Mouse (Mus musculus) embryonic facial prominence, embryonic 11.5 days (tissue): ENCODE measurements at regions not wholly inside any gene's neighbourhood (a gene's known extent, or its start where the extent isn't known, plus 50 kb on each side); places are given as distances from the start of the nearest gene placed in this dataset.

Experiments
- ATAC-seq: fragments of 200-750 bp; cut with Nextera tagmentation; replicated peaks from 2 replicates; pipeline ENCODE4 v1.8.0; 2017; ENCODE audit warnings: low read depth; ENCODE audit not compliant: insufficient number of reproducible peaks, low FRiP score, low TSS enrichment
- DNase-seq: peaks from one replicate; pipeline ENCODE4 v3.0.0-alpha.2; 2015; ENCODE audit warnings: low spot score
- H3K27ac ChIP-seq: fragments of 300-500 bp; sonication (generic); replicated peaks from 2 replicates; pipeline ENCODE4 v1.5.1; 2014; ENCODE audit warnings: mild to moderate bottlenecking, low read depth, low read length, control low read depth
- H3K27me3 ChIP-seq: fragments of 300-500 bp; sonication (generic); 2 replicates; pipeline ENCODE4 v1.6.1; 2014; ENCODE audit warnings: mild to moderate bottlenecking, low read length, moderate library complexity, mixed read lengths; ENCODE audit not compliant: control insufficient read depth, insufficient read depth
- H3K36me3 ChIP-seq: fragments of 300-500 bp; sonication (generic); replicated peaks from 2 replicates; pipeline ENCODE4 v1.6.1; 2014; ENCODE audit warnings: low read depth, mild to moderate bottlenecking, low read length, moderate library complexity, mixed read lengths; ENCODE audit not compliant: control insufficient read depth, insufficient read depth
- H3K4me1 ChIP-seq: fragments of 300-500 bp; sonication (generic); 2 replicates; pipeline ENCODE4 v1.6.1; 2014; ENCODE audit warnings: low read length, mixed read lengths; ENCODE audit not compliant: control insufficient read depth, insufficient read depth
- H3K4me2 ChIP-seq: fragments of 300-500 bp; sonication (generic); 2 replicates; pipeline ENCODE4 v1.6.1; 2014; ENCODE audit warnings: low read depth, mild to moderate bottlenecking, control low read depth, low read length, moderate library complexity
- H3K4me3 ChIP-seq: fragments of 300-500 bp; sonication (generic); 2 replicates; pipeline ENCODE4 v1.5.1; 2014; ENCODE audit warnings: low read depth, low read length, control low read depth
- H3K9ac ChIP-seq: fragments of 300-500 bp; sonication (generic); replicated peaks from 2 replicates; pipeline ENCODE4 v1.6.1; 2014; ENCODE audit warnings: mild to moderate bottlenecking, control low read depth, low read length
- H3K9me3 ChIP-seq: fragments of 300-500 bp; sonication (generic); replicated peaks from 2 replicates; pipeline ENCODE4 v1.6.1; 2016; ENCODE audit warnings: mild to moderate bottlenecking, low read length, inconsistent platforms, mixed read lengths; ENCODE audit not compliant: control insufficient read depth
- WGBS: fragments of 180-500 bp; shearing (Covaris S2); extraction: QIAGEN DNeasy Blood & Tissue Kit; methylation state at CpG from one replicate; pipeline ENCODE4 v1.1.7; 2014; 5-methylcytosine and 5-hydroxymethylcytosine counted together

GRCm38 (mm10) chr15:59196351-59196750, 307.3 kb downstream of the Gm49356 start:
- Histone ChIP-seq H3K4me1 (no peaks in the 10 kb centered on the region), H3K27ac (no peak overlapping the region), H3K4me2 (no peak overlapping the region), H3K9me3 (no peaks in the 10 kb centered on the region), H3K4me3 (no peak overlapping the region), H3K9ac (no peak overlapping the region), H3K27me3 (no peaks in the 10 kb centered on the region), H3K36me3 (no peaks in the 10 kb centered on the region)
- WGBS: 92% methylated on average over 5 of the region's 5 CpGs
- ATAC-seq: no peak
- no peak for DNase-seq

GRCm38 (mm10) chr15:59197455-59198391, 308.6 kb downstream of the Gm49356 start:
- ATAC-seq: peak; percentile 67
- Histone ChIP-seq H3K4me1 (no peaks in the 10 kb centered on the region), H3K9me3 (no peaks in the 10 kb centered on the region), H3K4me2 (no peak overlapping the region), H3K9ac (peak overlapping the region; percentile 44), H3K27me3 (no peaks in the 10 kb centered on the region), H3K36me3 (no peaks in the 10 kb centered on the region), H3K4me3 (no peak overlapping the region), H3K27ac (peak overlapping the region; percentile 62; the same call in 1 of the 2 replicates)
- 12% methylated on average over 7 of the region's 7 CpGs for WGBS
- peak; percentile 64 for DNase-seq

DNA sequence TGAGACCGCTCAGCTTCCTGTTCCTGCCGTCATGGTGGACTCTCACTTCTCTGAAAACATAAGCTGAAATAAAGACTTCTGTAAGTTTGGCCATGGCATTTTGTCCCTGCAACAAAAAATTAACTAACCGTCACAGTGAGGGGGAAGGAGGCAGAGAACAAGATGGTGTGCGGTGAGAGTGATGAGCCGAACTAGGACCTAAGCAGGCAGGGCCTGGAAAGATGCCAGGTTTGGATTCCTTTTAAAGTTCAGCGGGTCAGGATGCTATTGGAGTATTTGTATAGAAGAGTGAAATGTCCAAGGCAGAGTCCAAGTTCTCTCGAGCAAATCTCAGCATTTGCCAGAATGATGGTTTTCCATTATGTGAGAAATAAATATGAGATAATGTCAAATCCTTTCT, 312.3 kb downstream of the Gm49356 start:
- no peak overlapping the region for H3K4me2 ChIP-seq
- no peak overlapping the region for H3K27ac ChIP-seq
- no peak overlapping the region for H3K4me3 ChIP-seq
- H3K36me3 ChIP-seq: no peaks in the 10 kb centered on the region
- DNase-seq (no peak), ATAC-seq (no peak)
- H3K27me3 ChIP-seq: no peaks in the 10 kb centered on the region
- no peaks in the 10 kb centered on the region for H3K9me3 ChIP-seq
- H3K4me1 ChIP-seq: no peaks in the 10 kb centered on the region
- WGBS: 84% methylated on average over 7 of the region's 7 CpGs
- H3K9ac ChIP-seq: no peak overlapping the region

- H3K9me3 ChIP-seq: no peaks in the 10 kb centered on the region
- no peak overlapping the region for H3K4me2 ChIP-seq
- no peak for DNase-seq
- H3K27ac ChIP-seq: no peak overlapping the region
- H3K4me1 ChIP-seq: no peaks in the 10 kb centered on the region
- H3K9ac ChIP-seq: no peak overlapping the region
- H3K27me3 ChIP-seq: no peaks in the 10 kb centered on the region
- no peaks in the 10 kb centered on the region for H3K36me3 ChIP-seq
- H3K4me3 ChIP-seq: no peak overlapping the region
- 84% methylated on average over 19 of the region's 19 CpGs for WGBS
- no peak for ATAC-seq
Observed at GRCm38 (mm10) chr15:59201894-59202670, 313.0 kb downstream of the Gm49356 start.

- ATAC-seq (no peak), DNase-seq (no peak)
- WGBS: 64% methylated on average over 17 of the region's 17 CpGs
- H3K9me3 ChIP-seq: no peaks in the 10 kb centered on the region
- H3K36me3 ChIP-seq: no peaks in the 10 kb centered on the region
- no peak overlapping the region for H3K4me3 ChIP-seq
- no peaks in the 10 kb centered on the region for H3K4me1 ChIP-seq
- no peaks in the 10 kb centered on the region for H3K27me3 ChIP-seq
- no peak overlapping the region for H3K4me2 ChIP-seq
- 0 out of 2 replicates have a peak overlapping the region, but pooled peaks have one; percentile 16 for H3K27ac ChIP-seq
- no peak overlapping the region for H3K9ac ChIP-seq
Observed at GRCm38 (mm10) chr15:59203097-59203849, 314.2 kb downstream of the Gm49356 start.

- DNase-seq: peak; percentile 42
- Histone ChIP-seq H3K27me3 (no peaks in the 10 kb centered on the region), H3K4me1 (no peaks in the 10 kb centered on the region), H3K27ac (0 out of 2 replicates have a peak overlapping the region, but pooled peaks have one; percentile 16), H3K9ac (no peak overlapping the region), H3K4me3 (no peak overlapping the region), H3K9me3 (no peaks in the 10 kb centered on the region), H3K4me2 (no peak overlapping the region), H3K36me3 (no peaks in the 10 kb centered on the region)
- 64% methylated on average over 17 of the region's 17 CpGs for WGBS
- no peak for ATAC-seq
Observed at GRCm38 (mm10) chr15:59203850-59204625, 314.9 kb downstream of the Gm49356 start.

DNA sequence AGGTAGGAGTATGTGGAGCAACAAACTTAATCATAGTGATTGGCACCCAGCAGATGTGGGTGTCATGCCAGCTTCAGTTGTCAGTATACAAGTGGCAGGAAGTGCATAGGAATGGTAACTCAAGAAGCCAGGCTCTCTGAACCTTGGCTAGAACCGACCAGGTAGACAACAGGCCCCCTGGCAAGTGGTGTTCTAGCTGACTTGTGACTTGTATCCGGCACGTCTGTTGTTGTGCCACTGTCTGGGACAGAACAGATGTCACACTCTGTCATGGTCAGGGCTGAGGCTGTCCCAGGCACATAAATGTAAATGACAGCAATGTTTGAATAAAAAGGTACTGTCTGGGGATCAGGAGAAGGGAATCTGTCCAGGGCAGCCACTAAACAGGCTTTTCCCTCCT, 316.0 kb downstream of the Gm49356 start:
- H3K4me3 ChIP-seq: no peak overlapping the region
- no peak for ATAC-seq
- no peaks in the 10 kb centered on the region for H3K36me3 ChIP-seq
- H3K27me3 ChIP-seq: no peaks in the 10 kb centered on the region
- no peaks in the 10 kb centered on the region for H3K4me1 ChIP-seq
- DNase-seq: no peak
- 90% methylated on average over 3 of the region's 3 CpGs for WGBS
- H3K4me2 ChIP-seq: no peak overlapping the region
- no peaks in the 10 kb centered on the region for H3K9me3 ChIP-seq
- H3K9ac ChIP-seq: no peak overlapping the region
- no peak overlapping the region for H3K27ac ChIP-seq
